Mouse (Mus musculus): ENCODE results near the gene C530008M17Rik. TPM values are rescaled to one million over a fixed set of nuclear protein-coding genes. Genes with fewer than 3 reads are reported as not detected.

The C530008M17Rik gene
- total and polyA plus RNA-seq, 3 experiments, result 0.04 to 0.44 TPM; not detected in 1

DNA sequence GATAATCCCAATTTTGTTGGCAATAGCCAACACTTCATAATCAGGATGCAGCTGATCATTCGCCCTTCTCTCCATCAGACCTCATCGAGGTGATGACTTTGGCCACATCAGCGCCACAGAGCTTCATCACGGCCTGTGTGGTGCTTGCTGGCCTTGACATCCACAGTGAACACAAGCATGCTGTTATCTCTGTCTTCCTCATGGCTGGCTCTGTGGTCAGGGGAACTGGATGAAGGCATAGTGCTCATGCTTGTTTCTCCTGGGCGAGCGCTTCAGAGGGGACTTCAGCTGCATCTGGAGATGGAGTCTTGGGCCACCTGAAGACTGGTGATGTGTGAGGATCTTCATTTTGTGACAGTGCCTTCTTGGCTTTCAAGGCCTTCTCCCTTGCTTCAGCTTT, 85.8 kb downstream of the C530008M17Rik start:
- dilution Hi-C loops (cut with MboI; ENCODE audit: extremely low pct_ligation_motif_present, extremely low pct_unique_long_range_greater_than_20kb, low sequenced_read_pairs), result no loop called here
- H3K4me2 ChIP-seq (ENCODE audit: insufficient read depth, low read depth, poor library complexity, severe bottlenecking), result no peak overlapping the region
- peaks cover 0 to 3% of the 10 kb centered on the region in 2 experiments; a peak in 1 of 4 replicates for H3K4me1 ChIP-seq (ENCODE audit: control insufficient read depth in 1 of 2, insufficient read depth in 2 of 2)
- no peak for DNase-seq (ENCODE audit: extremely low read depth)
- no peaks in the 10 kb centered on the region for H3K79me2 ChIP-seq (replicated peaks; ENCODE audit: control insufficient read depth, extremely low read depth, insufficient read depth, poor library complexity, severe bottlenecking)
- H3K36me3 ChIP-seq (replicated peaks in 1 of 2; ENCODE audit: control insufficient read depth in 1 of 2, insufficient read depth in 1 of 2, low read length in 1 of 2), result no peaks in the 10 kb centered on the region
- no peaks in the 10 kb centered on the region for H3K27me3 ChIP-seq (replicated peaks)
- no peak for TF ChIP-seq E2F4 (IDR thresholded peaks at IDR 0.05; ENCODE audit: insufficient replicate concordance, low read depth, low read length)
- no peak for TF ChIP-seq ETS1 (conservative IDR thresholded peaks at IDR 0.05; ENCODE audit: low read depth, low read length)
- TF ChIP-seq RCOR1 (conservative IDR thresholded peaks at IDR 0.05; ENCODE audit: low read depth, low read length), result no peak
- TF ChIP-seq MYC (IDR thresholded peaks at IDR 0.05; ENCODE audit: low read depth, low read length), result no peak
- TF ChIP-seq MXI1 (IDR thresholded peaks at IDR 0.05; ENCODE audit: low read depth, low read length), result no peak
- no peak for TF ChIP-seq IRF4 (IDR thresholded peaks at IDR 0.05; ENCODE audit: low read depth, low read length)
- no peak for TF ChIP-seq POLR2AphosphoS2 (IDR thresholded peaks at IDR 0.05; ENCODE audit: low read depth, low read length)
- TF ChIP-seq CHD1 (IDR thresholded peaks at IDR 0.05; ENCODE audit: low read depth, low read length), result no peak
- no peak for TF ChIP-seq MAZ (IDR thresholded peaks at IDR 0.05; ENCODE audit: low read depth, low read length)
- TF ChIP-seq ZC3H11A (IDR thresholded peaks at IDR 0.05; ENCODE audit: low read depth, low read length), result no peak
- TF ChIP-seq GABPA (IDR thresholded peaks at IDR 0.05; ENCODE audit: insufficient replicate concordance, low read depth, low read length), result no peak
- no peak for TF ChIP-seq SMC3 (IDR thresholded peaks at IDR 0.05; ENCODE audit: low read depth, low read length)
- no peak for TF ChIP-seq CTCF (conservative IDR thresholded peaks at IDR 0.05 in 1 of 2, IDR thresholded peaks at IDR 0.05 in 1 of 2; ENCODE audit: low read depth in 2 of 2, low read length in 2 of 2)
- no peak for TF ChIP-seq EP300 (IDR thresholded peaks at IDR 0.05; ENCODE audit: low read length)
- TF ChIP-seq POLR2A (IDR thresholded peaks at IDR 0.05; ENCODE audit: low read depth, low read length), result no peak
- no peak for TF ChIP-seq CHD2 (IDR thresholded peaks at IDR 0.05; ENCODE audit: low read length)
- TF ChIP-seq MAFK (IDR thresholded peaks at IDR 0.05; ENCODE audit: insufficient replicate concordance, low read length), result no peak
- no peak for TF ChIP-seq RAD21 (IDR thresholded peaks at IDR 0.05; ENCODE audit: low read depth, low read length)
- no peak overlapping the region for H3K9ac ChIP-seq (ENCODE audit: insufficient read depth, low read depth)
- in situ Hi-C loops (cut with MboI; ENCODE audit: low pct_ligation_motif_present, low pct_unique_long_range_greater_than_20kb, low sequenced_read_pairs), result no loop called here
- no peaks in the 10 kb centered on the region for H3K9me3 ChIP-seq (replicated peaks; ENCODE audit: low read length)
- no peak overlapping the region for H3K4me3 ChIP-seq (replicated peaks in 1 of 3; ENCODE audit: low read depth in 2 of 3, low read length in 2 of 3, poor library complexity in 1 of 3)
- no peak overlapping the region for H3K27ac ChIP-seq (ENCODE audit: insufficient read depth, low read depth)

DNA sequence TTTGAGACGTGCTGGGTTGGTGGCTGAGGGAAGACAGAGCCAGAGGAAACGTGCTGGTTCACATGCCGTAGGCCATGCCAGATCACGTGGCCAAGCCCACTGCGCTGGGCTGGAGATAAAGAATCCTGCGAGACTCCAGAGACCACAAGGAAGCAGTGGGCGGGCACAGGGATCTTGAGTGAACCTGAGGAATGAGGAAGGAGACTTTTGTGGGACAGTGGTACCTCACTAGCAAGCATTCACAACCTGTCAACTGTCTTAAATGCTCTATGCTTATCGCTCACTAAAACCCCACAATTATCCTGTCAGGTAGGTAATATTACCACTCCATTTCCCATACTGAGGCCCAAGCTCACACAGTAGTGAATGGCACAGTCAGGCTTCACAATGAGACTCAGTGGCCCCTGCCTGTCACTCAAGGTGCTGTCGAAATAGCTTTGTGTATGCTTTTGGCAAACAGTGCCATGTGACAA, 88.5 kb downstream of the C530008M17Rik start:
- dilution Hi-C loops (cut with MboI; ENCODE audit: extremely low pct_ligation_motif_present, extremely low pct_unique_long_range_greater_than_20kb, low sequenced_read_pairs) (no loop called here), in situ Hi-C loops (cut with MboI; ENCODE audit: low pct_ligation_motif_present, low pct_unique_long_range_greater_than_20kb, low sequenced_read_pairs) (no loop called here)
- H3K4me2 ChIP-seq (ENCODE audit: insufficient read depth, low read depth, poor library complexity, severe bottlenecking), result no peak overlapping the region
- no peaks in the 10 kb centered on the region for H3K36me3 ChIP-seq (replicated peaks in 1 of 2; ENCODE audit: control insufficient read depth in 1 of 2, insufficient read depth in 1 of 2, low read length in 1 of 2)
- H3K27ac ChIP-seq (ENCODE audit: insufficient read depth, low read depth), result no peak overlapping the region
- TF ChIP-seq EP300 (IDR thresholded peaks at IDR 0.05; ENCODE audit: low read length) (no peak), KAT2A (IDR thresholded peaks at IDR 0.05; ENCODE audit: insufficient replicate concordance, low read length) (no peak), RCOR1 (conservative IDR thresholded peaks at IDR 0.05; ENCODE audit: low read depth, low read length) (no peak), MAFK (IDR thresholded peaks at IDR 0.05; ENCODE audit: insufficient replicate concordance, low read length) (no peak), ZNF384 (IDR thresholded peaks at IDR 0.05; ENCODE audit: low read depth, low read length) (no peak), CTCF (conservative IDR thresholded peaks at IDR 0.05 in 1 of 2, IDR thresholded peaks at IDR 0.05 in 1 of 2; ENCODE audit: low read depth in 2 of 2, low read length in 2 of 2) (no peak)
- no peaks in the 10 kb centered on the region for H3K9me3 ChIP-seq (replicated peaks; ENCODE audit: low read length)
- DNase-seq (ENCODE audit: extremely low read depth), result no peak
- peaks cover 0 to 3% of the 10 kb centered on the region in 2 experiments; a peak in 1 of 4 replicates for H3K4me1 ChIP-seq (ENCODE audit: control insufficient read depth in 1 of 2, insufficient read depth in 2 of 2)
- H3K27me3 ChIP-seq (replicated peaks), result no peaks in the 10 kb centered on the region
- no peak overlapping the region for H3K9ac ChIP-seq (ENCODE audit: insufficient read depth, low read depth)
- no peaks in the 10 kb centered on the region for H3K79me2 ChIP-seq (replicated peaks; ENCODE audit: control insufficient read depth, extremely low read depth, insufficient read depth, poor library complexity, severe bottlenecking)
- H3K4me3 ChIP-seq (replicated peaks in 1 of 3; ENCODE audit: low read depth in 2 of 3, low read length in 2 of 3, poor library complexity in 1 of 3), result no peak overlapping the region

Measured in CH12.LX (cell line).